Mouse (Mus musculus) forebrain, embryonic 13.5 days (tissue): Measurements from ENCODE around the gene Sec1. TPM values are rescaled to one million over a fixed set of nuclear protein-coding genes. Genes with fewer than 3 reads are reported as not detected.
"Not testable (repeated sequence)": the region's sequence is repeated elsewhere in the genome, so short reads cannot be mapped to it uniquely, and the experiment has no call there.

Experiments used
- ATAC-seq: fragments of 200-750 bp; cut with Nextera tagmentation; 2 replicates; pipeline ENCODE4 v1.8.0; 2017
- H3K27ac ChIP-seq: fragments of 300-500 bp; sonication (generic); 2 replicates; pipeline ENCODE4 v1.5.1; 2015; ENCODE audit warnings: inconsistent platforms, mild to moderate bottlenecking, moderate library complexity
- H3K27me3 ChIP-seq: fragments of 300-500 bp; sonication (generic); 2 replicates; pipeline ENCODE4 v1.6.1; 2015; ENCODE audit warnings: mild to moderate bottlenecking, inconsistent platforms
- H3K36me3 ChIP-seq: fragments of 300-500 bp; sonication (generic); 2 replicates; pipeline ENCODE4 v1.6.1; 2015; ENCODE audit warnings: mild to moderate bottlenecking, inconsistent platforms; ENCODE audit not compliant: poor library complexity, severe bottlenecking
- H3K4me1 ChIP-seq: fragments of 300-500 bp; sonication (generic); 2 replicates; pipeline ENCODE4 v1.6.1; 2015; ENCODE audit warnings: inconsistent platforms
- H3K4me2 ChIP-seq: fragments of 300-500 bp; sonication (generic); 2 replicates; pipeline ENCODE4 v1.6.1; 2015; ENCODE audit warnings: inconsistent platforms, mild to moderate bottlenecking, moderate library complexity
- H3K4me3 ChIP-seq: fragments of 300-500 bp; sonication (generic); 2 replicates; pipeline ENCODE4 v1.5.1; 2015; ENCODE audit warnings: mild to moderate bottlenecking, inconsistent platforms
- H3K9ac ChIP-seq: fragments of 300-500 bp; sonication (generic); 2 replicates; pipeline ENCODE4 v1.6.1; 2015; ENCODE audit warnings: mild to moderate bottlenecking, inconsistent platforms
- H3K9me3 ChIP-seq: fragments of 300-500 bp; sonication (generic); replicated peaks from 2 replicates; pipeline ENCODE4 v1.6.1; 2016; ENCODE audit warnings: inconsistent platforms
- WGBS: fragments of 180-500 bp; shearing (Covaris S2); methylation state at CpG from one replicate; pipeline ENCODE4 v1.1.7; 2015; 5-methylcytosine and 5-hydroxymethylcytosine counted together
- polyA plus RNA-seq: library from polyadenylated mRNA; unstranded; fragments of >200 nt; fragmentation: Nextera tagmentation; extraction: Ambion mirVana; gene quantifications from 2 replicates; pipeline ENCODE4 v1.2.1, GENCODE M21; 2015

Sec1 gene
- polyA plus RNA-seq, 1 experiment from 2014 or later: 0.17 TPM

DNA sequence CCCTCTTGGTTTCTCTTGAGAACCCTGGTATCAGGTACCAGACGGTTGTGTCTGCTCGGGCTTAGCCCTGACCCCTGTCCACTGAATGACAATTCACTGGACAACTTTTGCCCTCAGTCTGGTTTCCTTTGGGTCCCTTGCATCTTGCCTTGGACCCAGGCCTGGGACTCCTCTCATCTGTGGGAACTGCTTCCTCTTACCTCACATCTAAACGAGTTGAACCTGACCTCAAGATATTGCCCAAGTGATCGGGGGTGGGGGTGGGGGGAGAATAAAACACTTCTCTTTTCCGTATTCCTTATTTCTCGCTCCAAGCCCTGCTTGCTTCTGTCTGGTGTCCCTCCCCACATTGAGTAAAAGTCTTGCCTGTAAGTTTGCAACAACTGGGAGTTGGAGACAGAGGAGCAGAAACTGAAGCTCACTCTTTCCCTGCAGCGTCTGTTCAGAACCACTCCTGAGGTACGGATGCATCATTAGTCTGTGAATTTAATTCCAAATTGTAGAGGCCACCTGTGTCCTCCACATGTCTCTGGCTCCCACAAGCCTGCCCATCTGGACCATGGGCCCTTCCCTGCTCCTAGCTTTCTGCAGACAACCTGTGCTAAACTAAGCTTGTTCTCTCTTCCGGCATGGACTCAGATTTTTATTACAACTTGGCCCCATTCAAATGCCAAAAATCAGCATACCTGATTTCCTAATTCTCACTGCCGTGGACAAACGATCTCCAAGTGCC is 33.3 kb downstream of the Sec1 start:
- no peaks in the 10 kb centered on the region for H3K36me3 ChIP-seq
- no peaks in the 10 kb centered on the region for H3K27me3 ChIP-seq
- no peak for ATAC-seq
- H3K4me1 ChIP-seq: no peaks in the 10 kb centered on the region
- no peak overlapping the region for H3K4me2 ChIP-seq
- H3K27ac ChIP-seq: no peak overlapping the region
- 83% methylated on average over 11 of the region's 11 CpGs for WGBS
- no peaks in the 10 kb centered on the region for H3K9me3 ChIP-seq
- H3K4me3 ChIP-seq: no peak overlapping the region
- H3K9ac ChIP-seq: no peak overlapping the region

DNA sequence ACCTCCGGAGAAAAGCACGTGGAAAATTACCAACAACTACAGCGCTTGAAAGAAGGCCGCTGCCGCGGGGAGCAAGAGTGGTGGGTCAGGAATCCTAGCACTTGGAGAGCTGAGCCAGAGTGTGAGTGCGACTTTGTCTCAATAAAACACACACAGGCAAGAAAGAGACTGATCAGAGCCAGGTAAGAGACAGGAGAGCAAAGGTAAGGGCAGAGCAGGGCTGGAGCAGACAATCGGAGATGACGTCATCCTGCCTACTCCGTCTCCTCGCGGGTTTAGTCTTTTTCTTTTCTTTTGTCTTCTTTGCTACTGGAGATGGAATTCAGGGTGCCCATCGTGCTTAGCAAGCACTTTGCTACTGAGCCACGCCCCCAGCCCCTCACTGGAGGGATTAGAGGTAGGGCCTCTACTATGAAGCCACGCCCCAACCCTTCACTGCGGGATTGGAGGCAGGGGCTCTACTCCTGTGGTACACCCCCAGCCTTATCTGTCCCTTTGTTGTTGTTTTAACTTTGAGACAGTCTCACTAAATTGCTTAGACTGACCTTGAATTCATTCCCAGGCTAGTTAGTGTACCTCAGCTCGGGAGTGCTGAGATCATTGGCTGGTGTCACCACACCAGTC is 39.7 kb downstream of the Sec1 start:
- H3K9ac ChIP-seq: no peak overlapping the region
- H3K27me3 ChIP-seq: no peaks in the 10 kb centered on the region
- H3K4me1 ChIP-seq: peaks cover 5% of the 10 kb centered on the region; the same call in 1 of the 2 replicates
- no peaks in the 10 kb centered on the region for H3K36me3 ChIP-seq
- no peak overlapping the region for H3K27ac ChIP-seq
- no peak overlapping the region for H3K4me3 ChIP-seq
- no peaks in the 10 kb centered on the region for H3K9me3 ChIP-seq
- ATAC-seq: peak; percentile 43; the same call in 1 of the 2 replicates
- WGBS: 30% methylated on average over 17 of the region's 17 CpGs
- H3K4me2 ChIP-seq: peak overlapping the region; percentile 40

DNA sequence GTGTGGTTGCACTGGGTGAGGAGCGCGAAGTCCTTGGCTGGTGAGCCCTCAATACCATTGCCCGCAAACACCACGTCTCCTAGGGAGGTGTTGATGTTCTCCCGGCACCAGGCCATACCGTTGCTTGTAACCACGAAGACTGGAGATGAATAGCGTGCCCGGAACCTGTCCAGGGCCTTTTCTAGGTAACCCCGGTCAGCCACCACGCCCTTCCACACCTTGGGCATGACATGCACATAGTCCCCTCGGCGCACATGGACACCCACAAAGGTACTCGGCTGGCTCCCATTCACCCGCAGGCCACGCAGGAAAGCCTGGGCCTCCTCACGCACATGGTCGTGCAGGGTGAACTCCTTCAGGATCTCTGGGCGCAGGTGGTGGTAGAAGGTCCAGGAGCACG is 43.7 kb downstream of the Sec1 start:
- 95% methylated on average over 20 of the region's 20 CpGs for WGBS
- not testable (repeated sequence) for H3K4me1 ChIP-seq, ATAC-seq, H3K27me3 ChIP-seq, H3K9me3 ChIP-seq, H3K27ac ChIP-seq, H3K9ac ChIP-seq, H3K4me2 ChIP-seq, H3K4me3 ChIP-seq, H3K36me3 ChIP-seq

DNA sequence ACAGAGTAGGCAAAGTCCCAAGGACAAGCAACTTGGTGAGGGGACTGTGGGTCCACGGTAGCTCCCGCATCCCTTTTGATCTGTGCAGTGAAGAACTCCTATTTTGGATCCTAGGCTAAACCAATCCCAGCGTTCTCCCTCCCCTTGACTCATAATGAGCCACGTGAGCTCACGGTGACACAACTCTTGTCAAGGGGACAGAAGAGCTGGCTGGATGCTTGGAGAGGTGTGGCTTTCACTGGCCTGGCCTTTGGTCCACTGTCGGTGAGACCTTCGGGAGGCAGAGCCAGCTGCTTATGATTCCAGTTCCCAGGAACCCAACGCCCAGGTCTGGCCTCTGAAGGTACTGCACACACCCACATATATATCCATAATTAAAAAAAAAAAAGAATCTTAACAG is 44.9 kb downstream of the Sec1 start:
- Histone ChIP-seq H3K36me3 (no peaks in the 10 kb centered on the region), H3K27ac (no peak overlapping the region), H3K4me2 (no peak overlapping the region), H3K9ac (no peak overlapping the region), H3K4me3 (no peak overlapping the region), H3K27me3 (0 out of 2 replicates have a peak, but pooled peaks cover 7% of the 10 kb centered on the region), H3K4me1 (peaks cover 8% of the 10 kb centered on the region), H3K9me3 (no peaks in the 10 kb centered on the region)
- 83% methylated on average over 8 of the region's 8 CpGs for WGBS
- ATAC-seq: no peak

DNA sequence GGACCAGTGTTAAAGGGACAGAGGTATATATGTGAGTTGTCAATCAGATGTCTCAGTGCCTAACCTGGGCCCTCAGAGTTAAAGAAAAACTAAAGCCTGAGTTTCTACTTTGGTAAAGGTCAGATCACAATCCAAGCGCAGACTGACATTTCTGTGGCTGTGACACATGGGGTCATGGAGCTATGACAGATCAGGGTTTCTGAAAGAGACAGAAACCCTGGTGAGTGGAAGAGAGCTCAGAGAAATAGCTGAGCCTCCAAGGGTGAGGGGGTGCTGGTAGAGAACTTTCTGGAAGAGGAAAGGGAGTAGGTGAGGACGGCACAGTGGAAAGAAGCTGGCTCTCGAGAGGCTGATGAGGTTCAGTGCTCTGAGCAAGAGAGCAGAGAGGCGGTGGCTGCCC is 47.5 kb downstream of the Sec1 start:
- H3K36me3 ChIP-seq: no peaks in the 10 kb centered on the region
- 82% methylated on average over 4 of the region's 4 CpGs for WGBS
- H3K27ac ChIP-seq: no peak overlapping the region
- no peak overlapping the region for H3K4me2 ChIP-seq
- no peak overlapping the region for H3K4me3 ChIP-seq
- peaks cover 26% of the 10 kb centered on the region for H3K4me1 ChIP-seq
- H3K27me3 ChIP-seq: 0 out of 2 replicates have a peak, but pooled peaks cover 7% of the 10 kb centered on the region
- H3K9me3 ChIP-seq: no peaks in the 10 kb centered on the region
- no peak for ATAC-seq
- no peak overlapping the region for H3K9ac ChIP-seq

DNA sequence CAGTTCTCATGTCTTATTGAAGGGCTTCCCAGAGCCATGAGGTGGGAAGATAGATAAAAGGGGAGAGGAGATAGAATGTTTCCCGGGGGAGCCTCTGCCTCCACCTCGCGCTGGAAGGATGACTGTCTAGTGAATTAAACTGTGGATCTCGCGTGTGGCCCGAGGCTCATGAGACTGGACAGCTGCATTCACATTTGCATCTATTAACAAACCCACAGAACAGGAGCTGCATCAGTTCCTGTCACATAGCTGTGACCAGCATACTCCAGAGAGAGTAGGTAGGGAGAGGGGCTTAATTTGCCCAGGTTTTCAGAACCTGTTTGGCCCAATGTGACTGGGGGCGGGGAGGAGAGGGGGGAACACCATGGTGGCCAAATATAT is 48.6 kb downstream of the Sec1 start:
- Histone ChIP-seq H3K4me2 (no peak overlapping the region), H3K4me3 (no peak overlapping the region), H3K27me3 (0 out of 2 replicates have a peak, but pooled peaks cover 7% of the 10 kb centered on the region), H3K36me3 (no peaks in the 10 kb centered on the region), H3K27ac (no peak overlapping the region), H3K4me1 (peaks cover 30% of the 10 kb centered on the region), H3K9me3 (no peaks in the 10 kb centered on the region), H3K9ac (no peak overlapping the region)
- no peak for ATAC-seq
- 89% methylated on average over 7 of the region's 7 CpGs for WGBS

DNA sequence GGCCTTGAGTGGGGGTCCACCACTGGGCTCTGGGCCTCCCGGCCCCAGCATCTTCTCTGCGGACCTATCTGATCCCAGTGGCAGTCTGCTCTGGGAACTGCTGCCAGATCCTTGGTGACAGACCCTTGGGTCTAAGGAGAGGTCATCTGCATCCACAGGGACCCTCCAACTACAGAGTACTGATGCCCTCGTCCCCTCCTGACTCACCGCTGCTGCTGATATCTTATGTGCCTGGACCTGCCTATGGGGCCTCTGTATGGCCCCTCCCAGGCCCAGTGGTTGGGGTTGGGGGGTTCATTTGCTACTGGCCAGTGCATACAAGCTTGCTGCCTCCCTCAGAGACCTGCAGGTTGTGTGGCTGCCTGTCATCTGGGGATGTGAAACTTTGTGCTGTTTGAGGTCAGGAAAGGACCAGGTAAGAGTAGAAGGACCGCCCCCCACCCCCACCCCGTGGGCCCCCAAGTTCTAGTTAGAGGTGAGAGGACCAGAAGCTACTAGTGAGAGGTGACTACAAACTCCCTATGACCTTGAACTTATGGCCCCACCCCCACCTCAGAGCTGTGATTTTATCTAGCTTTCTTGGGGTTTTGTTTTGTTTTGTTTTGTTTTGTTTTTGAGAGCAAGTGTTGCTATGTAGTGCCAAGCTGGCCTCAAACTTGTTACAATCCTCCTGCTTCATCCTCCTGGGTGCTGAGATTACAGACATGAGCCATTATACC is 49.2 kb downstream of the Sec1 start:
- peak overlapping the region; percentile 87 for H3K4me2 ChIP-seq
- ATAC-seq: no peak
- H3K4me3 ChIP-seq: peak overlapping the region; percentile 48; the same call in 1 of the 2 replicates
- whole genome bisulfite sequencing: 71% methylated on average over 6 of the region's 6 CpGs
- H3K27me3 ChIP-seq: 0 out of 2 replicates have a peak, but pooled peaks cover 7% of the 10 kb centered on the region
- peak overlapping the region; percentile 86 for H3K27ac ChIP-seq
- no peaks in the 10 kb centered on the region for H3K9me3 ChIP-seq
- H3K4me1 ChIP-seq: peaks cover 30% of the 10 kb centered on the region
- peak overlapping the region; percentile 65; the same call in 1 of the 2 replicates for H3K9ac ChIP-seq
- no peaks in the 10 kb centered on the region for H3K36me3 ChIP-seq

DNA sequence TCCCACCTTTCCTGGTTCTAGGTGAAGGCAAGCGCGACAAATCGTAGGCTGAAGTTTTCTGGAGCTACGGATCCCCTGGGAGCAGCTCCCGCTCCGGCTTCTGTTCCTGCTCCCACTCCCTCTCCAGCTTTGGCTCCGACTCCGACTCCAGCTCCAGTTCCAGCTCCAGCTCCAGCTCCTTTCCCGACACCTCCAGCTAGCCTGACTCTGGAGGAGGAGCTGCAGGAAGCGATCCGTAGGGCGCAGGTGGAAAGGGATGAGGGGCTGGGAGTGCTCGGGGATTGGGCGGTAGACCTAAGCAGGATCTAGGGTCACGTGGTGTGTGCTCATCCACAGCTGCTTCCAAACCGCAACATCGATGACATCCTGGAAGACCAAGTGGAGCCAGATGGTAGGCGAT is 50.0 kb downstream of the Sec1 start:
- H3K4me1 ChIP-seq: peaks cover 30% of the 10 kb centered on the region
- no peaks in the 10 kb centered on the region for H3K36me3 ChIP-seq
- H3K4me3 ChIP-seq: peak overlapping the region; percentile 48
- 1% methylated on average over 18 of the region's 18 CpGs for WGBS
- H3K27ac ChIP-seq: peak overlapping the region; percentile 86
- H3K9ac ChIP-seq: peak overlapping the region; percentile 65
- no peaks in the 10 kb centered on the region for H3K9me3 ChIP-seq
- 0 out of 2 replicates have a peak, but pooled peaks cover 7% of the 10 kb centered on the region for H3K27me3 ChIP-seq
- H3K4me2 ChIP-seq: peak overlapping the region; percentile 87
- peak; percentile 39 for ATAC-seq

DNA sequence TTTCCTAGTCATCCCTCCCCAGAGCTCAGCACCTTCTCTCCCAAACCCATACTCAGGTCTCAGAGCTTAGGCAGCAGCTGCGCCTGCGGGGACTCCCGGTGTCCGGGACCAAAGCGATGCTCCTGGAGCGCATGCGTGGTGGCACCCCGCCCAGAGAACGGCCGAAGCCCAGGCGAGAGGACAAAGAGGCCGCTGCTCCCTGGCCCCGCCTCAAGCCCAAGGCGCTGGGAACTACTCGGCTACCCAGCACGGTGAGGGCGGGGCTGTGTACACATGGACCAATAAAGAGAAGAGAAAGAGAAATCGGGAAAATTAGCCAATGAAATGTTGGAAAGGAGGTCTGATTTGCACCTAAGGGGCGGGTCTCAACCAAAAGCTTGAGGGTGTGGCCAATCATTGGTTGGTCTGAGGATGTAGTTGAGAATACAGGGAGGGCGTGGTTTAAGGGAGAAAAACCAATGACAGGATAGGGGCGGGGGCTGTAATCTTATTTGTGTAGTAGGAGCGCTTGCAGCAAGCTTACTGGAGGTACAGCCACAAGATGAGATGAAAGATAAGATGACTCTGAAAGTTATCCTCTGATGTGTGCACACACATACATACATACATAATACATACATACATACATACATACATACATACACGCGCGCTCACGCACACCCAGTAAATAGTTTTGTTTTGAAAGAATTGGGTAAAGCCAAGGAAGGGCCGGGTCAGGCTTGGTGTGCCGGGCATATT is 50.6 kb downstream of the Sec1 start:
- H3K27ac ChIP-seq: peak overlapping the region; percentile 86
- under 1% methylated on average over 28 of the region's 28 CpGs for WGBS
- H3K9me3 ChIP-seq: no peaks in the 10 kb centered on the region
- peak; percentile 92 for ATAC-seq
- H3K27me3 ChIP-seq: 0 out of 2 replicates have a peak, but pooled peaks cover 7% of the 10 kb centered on the region
- peak overlapping the region; percentile 81 for H3K9ac ChIP-seq
- H3K4me3 ChIP-seq: peak overlapping the region; percentile 48
- H3K36me3 ChIP-seq: no peaks in the 10 kb centered on the region
- peaks cover 30% of the 10 kb centered on the region for H3K4me1 ChIP-seq
- H3K4me2 ChIP-seq: peak overlapping the region; percentile 87

DNA sequence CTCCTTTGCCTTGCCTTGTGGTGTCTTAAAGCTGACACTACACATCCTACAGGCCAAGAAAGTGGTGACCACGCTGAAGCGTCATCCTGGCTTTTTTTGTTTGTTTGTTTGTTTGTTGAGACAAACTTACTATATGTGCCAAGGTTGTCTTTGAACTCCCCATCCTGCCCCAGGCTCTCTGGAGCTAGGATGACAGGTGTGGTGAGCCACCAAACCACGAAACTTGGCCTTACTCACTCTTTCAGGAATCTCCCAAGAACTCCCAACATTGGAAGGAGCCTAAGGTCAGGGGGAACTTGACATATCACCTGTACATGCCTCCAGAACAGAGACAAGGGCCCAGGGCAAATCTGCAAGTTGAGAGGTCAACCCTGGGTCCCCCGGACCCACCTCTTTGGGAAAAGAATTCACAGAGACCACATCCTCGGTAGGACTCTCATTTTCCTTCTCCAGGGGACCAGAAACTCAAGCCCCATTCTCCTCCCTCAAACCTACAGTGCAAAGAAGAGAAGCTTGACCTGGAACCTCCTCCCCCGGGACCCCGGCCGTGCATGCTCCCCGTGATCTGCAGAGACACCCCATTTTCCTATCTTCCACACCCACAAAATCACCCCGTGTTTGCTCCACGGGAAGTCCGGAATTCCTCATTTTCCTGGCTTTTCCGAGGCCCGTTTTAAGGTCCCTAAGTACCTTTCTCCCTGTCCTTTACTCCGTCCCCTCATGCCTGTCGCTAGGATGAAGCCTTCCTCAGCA is 51.5 kb downstream of the Sec1 start:
- Histone ChIP-seq H3K4me2 (peak overlapping the region; percentile 87), H3K27me3 (0 out of 2 replicates have a peak, but pooled peaks cover 6% of the 10 kb centered on the region), H3K9me3 (no peaks in the 10 kb centered on the region), H3K4me1 (peaks cover 37% of the 10 kb centered on the region), H3K27ac (peak overlapping the region; percentile 86), H3K36me3 (no peaks in the 10 kb centered on the region), H3K4me3 (peak overlapping the region; percentile 48), H3K9ac (peak overlapping the region; percentile 81)
- 32% methylated on average over 16 of the region's 16 CpGs for WGBS
- ATAC-seq: no peak

DNA sequence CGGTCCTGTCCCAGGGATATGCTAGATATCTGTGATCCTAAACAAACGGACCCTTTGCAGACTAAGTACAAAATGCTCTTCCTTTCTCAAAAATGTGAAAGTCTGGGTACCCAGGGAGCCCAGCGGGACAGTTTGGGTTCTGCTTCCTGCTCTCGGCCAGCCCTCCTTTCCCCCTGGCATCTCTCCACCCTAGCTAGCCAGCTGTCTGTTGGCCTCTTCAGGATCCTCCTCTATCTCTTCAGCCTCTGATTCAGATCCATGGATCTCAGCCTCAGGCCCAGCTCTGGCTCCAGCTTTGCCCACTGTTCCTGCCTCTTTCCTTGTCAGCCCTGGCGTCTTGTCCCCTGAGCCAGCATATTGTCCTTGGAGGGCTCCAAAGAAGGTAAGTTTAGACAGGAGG is 52.1 kb downstream of the Sec1 start:
- H3K4me3 ChIP-seq: no peak overlapping the region
- 88% methylated on average over 5 of the region's 5 CpGs for WGBS
- H3K9ac ChIP-seq: 0 out of 2 replicates have a peak overlapping the region, but pooled peaks have one; percentile 0
- H3K9me3 ChIP-seq: no peaks in the 10 kb centered on the region
- H3K4me1 ChIP-seq: peaks cover 37% of the 10 kb centered on the region
- H3K36me3 ChIP-seq: no peaks in the 10 kb centered on the region
- H3K27me3 ChIP-seq: no peaks in the 10 kb centered on the region
- H3K4me2 ChIP-seq: peak overlapping the region; percentile 87
- ATAC-seq: no peak
- H3K27ac ChIP-seq: peak overlapping the region; percentile 31; the same call in 1 of the 2 replicates
